Mouse (Mus musculus) CH12.LX (cell line): ENCODE data around the gene Prep.

Experiments used
- CHD1 ChIP-seq: IDR thresholded peaks from 2 replicates; pipeline ENCODE4 v1.6.1; 2012; ENCODE audit warnings: low read depth, low read length, improper control_type of control experiment, inconsistent platforms
- CTCF ChIP-seq, 2 experiments: IDR thresholded peaks in 1 of 2; conservative IDR thresholded peaks in 1 of 2; 2 replicates each; pipeline ENCODE4 v1.5.1; 2011 to 2012; ENCODE audit warnings: low read depth in 2 of 2, low read length in 2 of 2, improper control_type of control experiment in 1 of 2, inconsistent platforms in 1 of 2, mild to moderate bottlenecking in 1 of 2, moderate library complexity in 1 of 2
- E2F4 ChIP-seq: IDR thresholded peaks from 2 replicates; pipeline ENCODE4 v1.6.1; 2011; ENCODE audit warnings: low read depth, low read length, improper control_type of control experiment; ENCODE audit not compliant: insufficient replicate concordance
- EP300 ChIP-seq: IDR thresholded peaks from 2 replicates; pipeline ENCODE4 v1.6.1; 2011; ENCODE audit warnings: low read length, improper control_type of control experiment
- KAT2A ChIP-seq: IDR thresholded peaks from 2 replicates; pipeline ENCODE4 v1.6.1; 2012; ENCODE audit warnings: low read length, improper control_type of control experiment, inconsistent platforms; ENCODE audit not compliant: insufficient replicate concordance
- POLR2A ChIP-seq: IDR thresholded peaks from 2 replicates; pipeline ENCODE4 v1.6.1; 2011; ENCODE audit warnings: low read depth, mild to moderate bottlenecking, improper control_type of control experiment, low read length
- POLR2AphosphoS2 ChIP-seq: IDR thresholded peaks from 2 replicates; pipeline ENCODE4 v1.6.1; 2011; ENCODE audit warnings: low read depth, low read length, improper control_type of control experiment
- RAD21 ChIP-seq: IDR thresholded peaks from 2 replicates; pipeline ENCODE4 v1.6.1; 2011; ENCODE audit warnings: low read depth, mild to moderate bottlenecking, low read length, improper control_type of control experiment, moderate library complexity

- TF ChIP-seq CTCF (conservative IDR thresholded peaks at IDR 0.05 in 1 of 2, IDR thresholded peaks at IDR 0.05 in 1 of 2; ENCODE audit: low read depth in 2 of 2, low read length in 2 of 2): peak in 1 of 2 experiments; percentile 57; a peak in 2 of 4 replicates
- no peak for TF ChIP-seq EP300
- TF ChIP-seq RAD21: peak; percentile 41
- no peak for TF ChIP-seq POLR2AphosphoS2
- no peak for TF ChIP-seq POLR2A
- TF ChIP-seq KAT2A: no peak
- no peak for TF ChIP-seq E2F4
- no peak for TF ChIP-seq CHD1
Observed at GRCm38 (mm10) chr10:45114462-45114861, 47.5 kb downstream of the Prep start.
